Mouse (Mus musculus): ENCODE data around the gene Atp2b2. TPM values are rescaled to one million over a fixed set of nuclear protein-coding genes. Genes with fewer than 3 reads are reported as not detected.
A peak's percentile ranks its signal among the peaks of the same experiment; 100 is the strongest.

The Atp2b2 gene
- polyA plus RNA-seq (2011; ENCODE audit: insufficient read length, low read depth, missing spikeins), result not detected in 2 replicates

GRCm38 (mm10) chr6:114042332-114042731 is at the start of gene Atp2b2:
TSS of gene Atp2b2 (minus strand) at chr6:114042613.
- Histone ChIP-seq H3K4me1 (ENCODE audit: control insufficient read depth, insufficient read depth, low read length) (no peaks in the 10 kb centered on the region), H3K4me3 (ENCODE audit: insufficient read depth, low read length) (no peak within 1 kb of the TSS), H3K27ac (ENCODE audit: insufficient read depth, low read length) (no peak within 1 kb of the TSS)
- no peak for TF ChIP-seq CTCF (IDR thresholded peaks at IDR 0.05; ENCODE audit: borderline replicate concordance, insufficient read depth, low read length)
- no peak for TF ChIP-seq POLR2A (IDR thresholded peaks at IDR 0.05; ENCODE audit: low read depth, low read length)

- TF ChIP-seq POLR2A (IDR thresholded peaks at IDR 0.05; ENCODE audit: low read depth, low read length) (no peak), CTCF (IDR thresholded peaks at IDR 0.05; ENCODE audit: borderline replicate concordance, insufficient read depth, low read length) (peak; percentile 56; the same call in 1 of the 2 replicates)
- H3K4me3 ChIP-seq (ENCODE audit: insufficient read depth, low read length), result no peak overlapping the region
- H3K27ac ChIP-seq (ENCODE audit: insufficient read depth, low read length), result no peak overlapping the region
- no peaks in the 10 kb centered on the region for H3K4me1 ChIP-seq (ENCODE audit: control insufficient read depth, insufficient read depth, low read length)
Observed at GRCm38 (mm10) chr6:114089626-114090025, 47.2 kb upstream of the Atp2b2 start.

- no peaks in the 10 kb centered on the region for H3K4me1 ChIP-seq (ENCODE audit: control insufficient read depth, insufficient read depth, low read length)
- no peak overlapping the region for H3K4me3 ChIP-seq (ENCODE audit: insufficient read depth, low read length)
- TF ChIP-seq CTCF (IDR thresholded peaks at IDR 0.05; ENCODE audit: borderline replicate concordance, insufficient read depth, low read length) (no peak), POLR2A (IDR thresholded peaks at IDR 0.05; ENCODE audit: low read depth, low read length) (no peak)
- no peak overlapping the region for H3K27ac ChIP-seq (ENCODE audit: insufficient read depth, low read length)
Observed at GRCm38 (mm10) chr6:114087106-114087505, 44.7 kb upstream of the Atp2b2 start.

GRCm38 (mm10) chr6:114078556-114078955 is 36.1 kb upstream of the Atp2b2 start:
- no peaks in the 10 kb centered on the region for H3K4me1 ChIP-seq (ENCODE audit: control insufficient read depth, insufficient read depth, low read length)
- H3K4me3 ChIP-seq (ENCODE audit: insufficient read depth, low read length), result no peak overlapping the region
- no peak for TF ChIP-seq CTCF (IDR thresholded peaks at IDR 0.05; ENCODE audit: borderline replicate concordance, insufficient read depth, low read length)
- no peak for TF ChIP-seq POLR2A (IDR thresholded peaks at IDR 0.05; ENCODE audit: low read depth, low read length)
- no peak overlapping the region for H3K27ac ChIP-seq (ENCODE audit: insufficient read depth, low read length)

- Histone ChIP-seq H3K4me3 (ENCODE audit: insufficient read depth, low read length) (no peak overlapping the region), H3K27ac (ENCODE audit: insufficient read depth, low read length) (no peak overlapping the region), H3K4me1 (ENCODE audit: control insufficient read depth, insufficient read depth, low read length) (no peaks in the 10 kb centered on the region)
- TF ChIP-seq CTCF (IDR thresholded peaks at IDR 0.05; ENCODE audit: borderline replicate concordance, insufficient read depth, low read length) (peak; percentile 46; the same call in 1 of the 2 replicates), POLR2A (IDR thresholded peaks at IDR 0.05; ENCODE audit: low read depth, low read length) (no peak)
Observed at GRCm38 (mm10) chr6:114076560-114076959, 34.1 kb upstream of the Atp2b2 start.

GRCm38 (mm10) chr6:114076061-114076460 is 33.6 kb upstream of the Atp2b2 start:
- no peak overlapping the region for H3K27ac ChIP-seq (ENCODE audit: insufficient read depth, low read length)
- H3K4me1 ChIP-seq (ENCODE audit: control insufficient read depth, insufficient read depth, low read length), result no peaks in the 10 kb centered on the region
- TF ChIP-seq CTCF (IDR thresholded peaks at IDR 0.05; ENCODE audit: borderline replicate concordance, insufficient read depth, low read length), result no peak
- no peak for TF ChIP-seq POLR2A (IDR thresholded peaks at IDR 0.05; ENCODE audit: low read depth, low read length)
- H3K4me3 ChIP-seq (ENCODE audit: insufficient read depth, low read length), result no peak overlapping the region

GRCm38 (mm10) chr6:114074929-114075328 is 32.5 kb upstream of the Atp2b2 start:
- Histone ChIP-seq H3K4me3 (ENCODE audit: insufficient read depth, low read length) (no peak overlapping the region), H3K4me1 (ENCODE audit: control insufficient read depth, insufficient read depth, low read length) (no peaks in the 10 kb centered on the region), H3K27ac (ENCODE audit: insufficient read depth, low read length) (no peak overlapping the region)
- TF ChIP-seq POLR2A (IDR thresholded peaks at IDR 0.05; ENCODE audit: low read depth, low read length), result no peak
- no peak for TF ChIP-seq CTCF (IDR thresholded peaks at IDR 0.05; ENCODE audit: borderline replicate concordance, insufficient read depth, low read length)

GRCm38 (mm10) chr6:114074256-114074655 is 31.8 kb upstream of the Atp2b2 start:
- Histone ChIP-seq H3K4me3 (ENCODE audit: insufficient read depth, low read length) (no peak overlapping the region), H3K4me1 (ENCODE audit: control insufficient read depth, insufficient read depth, low read length) (no peaks in the 10 kb centered on the region), H3K27ac (ENCODE audit: insufficient read depth, low read length) (no peak overlapping the region)
- TF ChIP-seq CTCF (IDR thresholded peaks at IDR 0.05; ENCODE audit: borderline replicate concordance, insufficient read depth, low read length), result no peak
- no peak for TF ChIP-seq POLR2A (IDR thresholded peaks at IDR 0.05; ENCODE audit: low read depth, low read length)

GRCm38 (mm10) chr6:114071564-114071963 is 29.2 kb upstream of the Atp2b2 start:
- no peaks in the 10 kb centered on the region for H3K4me1 ChIP-seq (ENCODE audit: control insufficient read depth, insufficient read depth, low read length)
- no peak overlapping the region for H3K4me3 ChIP-seq (ENCODE audit: insufficient read depth, low read length)
- no peak overlapping the region for H3K27ac ChIP-seq (ENCODE audit: insufficient read depth, low read length)
- TF ChIP-seq POLR2A (IDR thresholded peaks at IDR 0.05; ENCODE audit: low read depth, low read length) (no peak), CTCF (IDR thresholded peaks at IDR 0.05; ENCODE audit: borderline replicate concordance, insufficient read depth, low read length) (peak; percentile 47; the same call in 1 of the 2 replicates)

- Histone ChIP-seq H3K4me3 (ENCODE audit: insufficient read depth, low read length) (no peak overlapping the region), H3K27ac (ENCODE audit: insufficient read depth, low read length) (no peak overlapping the region), H3K4me1 (ENCODE audit: control insufficient read depth, insufficient read depth, low read length) (no peaks in the 10 kb centered on the region)
- TF ChIP-seq POLR2A (IDR thresholded peaks at IDR 0.05; ENCODE audit: low read depth, low read length), result no peak
- no peak for TF ChIP-seq CTCF (IDR thresholded peaks at IDR 0.05; ENCODE audit: borderline replicate concordance, insufficient read depth, low read length)
Observed at GRCm38 (mm10) chr6:114063100-114063499, 20.7 kb upstream of the Atp2b2 start.

GRCm38 (mm10) chr6:114062688-114063087 is 20.3 kb upstream of the Atp2b2 start:
- H3K4me1 ChIP-seq (ENCODE audit: control insufficient read depth, insufficient read depth, low read length), result no peaks in the 10 kb centered on the region
- H3K4me3 ChIP-seq (ENCODE audit: insufficient read depth, low read length), result no peak overlapping the region
- no peak overlapping the region for H3K27ac ChIP-seq (ENCODE audit: insufficient read depth, low read length)
- TF ChIP-seq POLR2A (IDR thresholded peaks at IDR 0.05; ENCODE audit: low read depth, low read length), result no peak
- no peak for TF ChIP-seq CTCF (IDR thresholded peaks at IDR 0.05; ENCODE audit: borderline replicate concordance, insufficient read depth, low read length)

All from embryonic fibroblast, embryonic 13.5 days (primary cell).